Mouse (Mus musculus) embryonic facial prominence, embryonic 11.5 days (tissue): ENCODE measurements around the gene Cnfn. TPM values are rescaled to one million over a fixed set of nuclear protein-coding genes. Genes with fewer than 3 reads are reported as not detected.

Source experiments
- ATAC-seq: fragments of 200-750 bp; cut with Nextera tagmentation; replicated peaks from 2 replicates; pipeline ENCODE4 v1.8.0; 2017; ENCODE audit warnings: low read depth; ENCODE audit not compliant: insufficient number of reproducible peaks, low FRiP score, low TSS enrichment
- DNase-seq: peaks from one replicate; pipeline ENCODE4 v3.0.0-alpha.2; 2015; ENCODE audit warnings: low spot score
- H3K27ac ChIP-seq: fragments of 300-500 bp; sonication (generic); replicated peaks from 2 replicates; pipeline ENCODE4 v1.5.1; 2014; ENCODE audit warnings: mild to moderate bottlenecking, low read depth, low read length, control low read depth
- H3K27me3 ChIP-seq: fragments of 300-500 bp; sonication (generic); 2 replicates; pipeline ENCODE4 v1.6.1; 2014; ENCODE audit warnings: mild to moderate bottlenecking, low read length, moderate library complexity, mixed read lengths; ENCODE audit not compliant: control insufficient read depth, insufficient read depth
- H3K36me3 ChIP-seq: fragments of 300-500 bp; sonication (generic); replicated peaks from 2 replicates; pipeline ENCODE4 v1.6.1; 2014; ENCODE audit warnings: low read depth, mild to moderate bottlenecking, low read length, moderate library complexity, mixed read lengths; ENCODE audit not compliant: control insufficient read depth, insufficient read depth
- H3K4me1 ChIP-seq: fragments of 300-500 bp; sonication (generic); 2 replicates; pipeline ENCODE4 v1.6.1; 2014; ENCODE audit warnings: low read length, mixed read lengths; ENCODE audit not compliant: control insufficient read depth, insufficient read depth
- H3K4me2 ChIP-seq: fragments of 300-500 bp; sonication (generic); 2 replicates; pipeline ENCODE4 v1.6.1; 2014; ENCODE audit warnings: low read depth, mild to moderate bottlenecking, control low read depth, low read length, moderate library complexity
- H3K4me3 ChIP-seq: fragments of 300-500 bp; sonication (generic); 2 replicates; pipeline ENCODE4 v1.5.1; 2014; ENCODE audit warnings: low read depth, low read length, control low read depth
- H3K9ac ChIP-seq: fragments of 300-500 bp; sonication (generic); replicated peaks from 2 replicates; pipeline ENCODE4 v1.6.1; 2014; ENCODE audit warnings: mild to moderate bottlenecking, control low read depth, low read length
- H3K9me3 ChIP-seq: fragments of 300-500 bp; sonication (generic); replicated peaks from 2 replicates; pipeline ENCODE4 v1.6.1; 2016; ENCODE audit warnings: mild to moderate bottlenecking, low read length, inconsistent platforms, mixed read lengths; ENCODE audit not compliant: control insufficient read depth
- WGBS: fragments of 180-500 bp; shearing (Covaris S2); extraction: QIAGEN DNeasy Blood & Tissue Kit; methylation state at CpG from one replicate; pipeline ENCODE4 v1.1.7; 2014; 5-methylcytosine and 5-hydroxymethylcytosine counted together
- polyA plus RNA-seq: library from polyadenylated mRNA; unstranded; fragments of >200 nt; fragmentation: Nextera tagmentation; extraction: Ambion mirVana; gene quantifications from 2 replicates; pipeline ENCODE4 v1.2.1, GENCODE M21; 2014

Cnfn gene
- polyA plus RNA-seq, 1 experiment from 2014 or later = 0.60 TPM

DNA sequence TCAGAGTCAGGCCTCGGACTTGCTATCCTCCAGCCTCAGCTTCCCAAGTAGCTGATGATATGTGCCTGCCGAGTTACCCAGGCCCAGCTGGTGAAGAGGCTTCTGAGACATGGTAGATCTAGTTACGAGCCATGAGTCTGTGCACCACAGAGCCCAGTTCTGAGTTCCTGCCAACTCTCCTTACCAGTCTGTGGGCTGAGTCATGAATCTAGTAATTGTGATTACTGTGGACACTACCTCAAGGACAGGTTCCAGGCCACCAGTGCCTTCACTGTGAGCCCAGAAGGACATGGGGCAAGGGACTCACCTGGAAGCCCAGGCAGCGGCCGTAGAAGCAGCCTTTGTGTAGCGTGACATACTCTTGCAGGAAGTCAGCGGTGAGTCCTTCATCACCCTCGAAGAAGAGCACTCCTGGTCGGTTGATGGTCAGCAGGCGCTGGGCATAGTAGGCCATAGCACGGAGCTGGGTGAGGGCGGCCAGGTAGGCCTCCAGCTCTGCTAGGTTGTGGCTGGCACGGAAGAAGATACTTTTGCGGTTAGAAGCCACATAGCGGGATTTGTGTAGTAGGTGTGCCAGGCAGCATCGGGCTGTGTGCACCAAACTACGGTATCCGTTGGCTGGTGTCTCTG, 18.4 kb upstream of the Cnfn start:
- no peak for DNase-seq
- Histone ChIP-seq H3K27ac (no peak overlapping the region), H3K9ac (no peak overlapping the region), H3K36me3 (no peaks in the 10 kb centered on the region; the same call in none of the 2 replicates), H3K4me2 (no peak overlapping the region), H3K4me3 (no peak overlapping the region), H3K4me1 (no peaks in the 10 kb centered on the region; the same call in 1 of the 2 replicates), H3K27me3 (no peaks in the 10 kb centered on the region), H3K9me3 (no peaks in the 10 kb centered on the region)
- WGBS = 92% methylated on average over 18 of the region's 18 CpGs
- no peak for ATAC-seq

DNA sequence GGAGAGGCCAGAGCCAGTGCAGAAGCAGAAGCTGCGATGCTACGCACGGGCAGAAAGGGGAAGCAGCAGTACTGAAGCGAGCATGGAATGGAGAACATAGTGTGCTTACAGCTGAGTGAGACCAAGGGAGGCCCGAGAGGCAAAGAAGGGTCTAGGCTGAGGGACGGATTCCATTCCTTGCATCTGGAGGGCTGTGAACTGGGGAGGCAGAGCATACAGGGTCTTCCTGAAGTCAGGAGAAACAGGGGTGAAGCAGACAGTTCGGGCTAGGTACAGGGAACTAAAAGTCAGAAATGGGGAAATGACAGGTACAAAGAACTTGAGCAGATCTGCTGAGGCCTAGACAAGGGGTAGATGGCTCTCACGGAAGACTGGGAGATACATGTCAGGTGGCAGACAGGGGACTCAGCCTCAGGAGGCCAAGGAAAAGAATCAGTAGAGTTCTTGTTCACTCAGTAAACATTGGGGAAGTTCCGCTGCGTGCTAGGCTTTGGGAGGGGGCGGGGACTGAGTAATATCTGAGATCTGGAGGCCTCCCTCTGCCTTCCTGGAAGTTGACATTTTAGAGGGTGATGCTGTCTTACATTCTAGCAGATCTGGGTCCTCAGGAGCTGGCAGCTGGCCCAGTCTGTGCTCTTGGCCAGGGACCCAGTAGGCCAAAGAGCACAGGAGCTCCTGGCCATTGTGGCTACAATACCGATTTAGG, 16.5 kb upstream of the Cnfn start:
- H3K4me1 ChIP-seq = no peaks in the 10 kb centered on the region; the same call in 1 of the 2 replicates
- H3K27ac ChIP-seq = no peak overlapping the region
- no peaks in the 10 kb centered on the region for H3K9me3 ChIP-seq
- H3K4me3 ChIP-seq = no peak overlapping the region
- H3K36me3 ChIP-seq = no peaks in the 10 kb centered on the region; the same call in none of the 2 replicates
- no peak overlapping the region for H3K9ac ChIP-seq
- DNase-seq (no peak), ATAC-seq (no peak)
- 85% methylated on average over 12 of the region's 12 CpGs for WGBS
- no peak overlapping the region for H3K4me2 ChIP-seq
- no peaks in the 10 kb centered on the region for H3K27me3 ChIP-seq

DNA sequence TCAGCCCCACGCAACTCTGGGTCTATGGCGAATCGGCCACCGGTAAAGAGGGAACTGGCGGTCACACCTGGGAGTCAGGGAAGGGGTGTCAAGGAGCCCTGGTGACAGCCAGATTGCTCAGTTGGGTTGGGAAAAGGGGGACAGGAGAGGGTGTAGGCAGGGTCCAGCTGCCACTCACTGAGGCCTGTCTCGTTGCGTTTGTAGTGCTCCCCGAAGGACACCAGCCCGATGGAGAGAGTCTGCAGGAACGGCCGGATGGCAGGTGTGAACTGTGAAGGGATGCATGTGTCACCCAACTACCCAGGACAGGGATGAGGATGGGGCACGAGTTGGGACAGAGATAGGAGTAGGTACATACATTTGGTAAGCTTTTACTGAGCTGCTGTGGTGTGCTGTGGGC, 15.7 kb upstream of the Cnfn start:
- DNase-seq (no peak), ATAC-seq (no peak)
- Histone ChIP-seq H3K4me3 (no peak overlapping the region), H3K9me3 (no peaks in the 10 kb centered on the region), H3K4me2 (no peak overlapping the region), H3K36me3 (no peaks in the 10 kb centered on the region; the same call in none of the 2 replicates), H3K27me3 (no peaks in the 10 kb centered on the region), H3K9ac (no peak overlapping the region), H3K27ac (no peak overlapping the region), H3K4me1 (no peaks in the 10 kb centered on the region)
- 92% methylated on average over 12 of the region's 12 CpGs for WGBS

DNA sequence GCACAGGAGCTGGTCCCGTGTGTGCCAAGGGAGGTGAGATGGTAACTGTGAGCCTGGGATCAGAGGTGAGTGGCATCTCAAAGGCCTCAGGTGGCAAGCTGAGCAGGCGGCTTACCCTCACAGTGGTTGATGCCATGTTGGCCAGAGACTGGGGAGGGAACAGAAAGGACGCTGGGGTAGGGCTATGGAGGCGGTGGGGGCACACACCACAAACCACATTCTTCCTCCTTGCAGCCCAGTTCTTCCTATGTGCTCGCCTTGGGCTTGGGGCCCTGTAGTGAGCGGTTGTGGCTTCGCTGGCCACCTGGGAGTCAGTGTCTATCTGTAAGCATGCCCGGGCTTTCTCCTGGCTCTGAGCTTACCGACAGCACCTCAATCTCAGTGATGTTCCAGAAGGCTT, 15.3 kb upstream of the Cnfn start:
- Histone ChIP-seq H3K4me1 (no peaks in the 10 kb centered on the region), H3K36me3 (no peaks in the 10 kb centered on the region; the same call in none of the 2 replicates)
- ATAC-seq = no peak

DNA sequence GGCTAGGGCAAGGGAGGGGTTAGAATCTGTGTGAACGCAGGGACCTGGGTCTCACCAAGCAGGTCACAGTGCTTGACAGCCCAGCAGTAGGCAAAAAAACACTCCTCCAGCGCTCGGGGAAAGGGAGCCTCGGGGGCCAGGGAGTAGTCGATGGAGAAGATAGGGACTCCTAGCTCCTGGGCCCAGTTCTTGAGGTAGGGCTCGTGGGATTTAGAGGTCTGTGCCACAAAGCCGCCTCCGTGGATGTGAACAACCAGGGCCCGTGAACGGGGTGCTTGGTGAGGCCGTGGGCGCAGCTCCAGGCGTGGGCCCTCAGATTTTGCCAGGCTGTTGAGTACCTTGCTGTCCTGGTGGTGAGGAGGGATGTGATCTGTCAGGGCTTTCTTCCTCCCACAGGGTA, 14.8 kb upstream of the Cnfn start:
- ATAC-seq = no peak
- no peaks in the 10 kb centered on the region for H3K4me1 ChIP-seq
- WGBS = 83% methylated on average over 13 of the region's 13 CpGs
- H3K9ac ChIP-seq = no peak overlapping the region
- no peak overlapping the region for H3K27ac ChIP-seq
- H3K9me3 ChIP-seq = no peaks in the 10 kb centered on the region
- H3K36me3 ChIP-seq = no peaks in the 10 kb centered on the region; the same call in none of the 2 replicates
- H3K4me2 ChIP-seq = no peak overlapping the region
- no peak overlapping the region for H3K4me3 ChIP-seq
- no peak for DNase-seq
- no peaks in the 10 kb centered on the region for H3K27me3 ChIP-seq

More for the DNA sequence above, 15.3 kb upstream of the Cnfn start:
- DNase-seq = no peak
- Histone ChIP-seq H3K27ac (no peak overlapping the region), H3K4me2 (no peak overlapping the region), H3K9me3 (no peaks in the 10 kb centered on the region), H3K27me3 (no peaks in the 10 kb centered on the region), H3K9ac (no peak overlapping the region), H3K4me3 (no peak overlapping the region)
- 91% methylated on average over 9 of the region's 9 CpGs for WGBS

DNA sequence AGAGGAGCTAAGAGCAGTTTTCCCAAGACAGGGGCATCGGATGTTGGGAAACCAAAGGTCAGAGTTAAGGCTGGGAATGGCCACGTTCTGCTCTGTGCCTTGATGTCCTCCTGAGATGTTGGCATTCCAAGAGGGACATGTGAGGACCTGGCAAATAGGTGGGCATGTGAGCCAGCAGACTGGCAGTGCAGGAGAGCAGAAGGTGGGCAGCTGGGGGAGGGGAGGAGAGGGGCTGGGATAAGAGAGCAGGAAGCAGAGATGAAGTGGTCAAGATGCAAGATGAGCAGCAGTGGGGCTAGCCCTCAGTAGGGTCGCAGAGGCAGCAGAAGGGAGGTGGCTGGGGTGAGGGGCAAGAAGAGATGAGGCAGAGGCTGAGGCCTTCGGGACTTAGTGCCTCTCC, 14.4 kb upstream of the Cnfn start:
- H3K4me1 ChIP-seq = no peaks in the 10 kb centered on the region
- H3K27me3 ChIP-seq = no peaks in the 10 kb centered on the region
- no peak overlapping the region for H3K4me3 ChIP-seq
- no peaks in the 10 kb centered on the region; the same call in none of the 2 replicates for H3K36me3 ChIP-seq
- H3K9ac ChIP-seq = no peak overlapping the region
- ATAC-seq = no peak
- DNase-seq = no peak
- no peak overlapping the region for H3K4me2 ChIP-seq
- 80% methylated on average over 4 of the region's 4 CpGs for WGBS
- no peaks in the 10 kb centered on the region for H3K9me3 ChIP-seq
- H3K27ac ChIP-seq = no peak overlapping the region

DNA sequence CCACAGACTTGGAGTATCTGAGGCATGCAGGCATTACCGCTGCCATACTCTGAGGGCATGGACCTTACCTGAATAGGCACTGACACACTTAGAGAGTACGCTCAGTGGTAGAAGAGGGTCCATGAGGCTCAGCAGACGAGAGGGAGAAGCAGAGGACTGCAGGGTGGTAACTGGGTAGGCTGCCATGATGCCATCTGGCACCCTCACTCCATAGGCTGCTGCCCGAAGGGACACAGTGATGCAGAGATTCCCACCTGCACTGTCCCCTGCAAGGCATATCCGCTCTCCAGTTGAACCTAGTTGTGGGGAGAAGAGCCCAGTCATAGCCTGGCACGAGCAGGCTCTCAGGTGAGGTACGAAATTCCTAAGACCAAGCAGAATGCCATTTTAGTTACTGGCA, 13.9 kb upstream of the Cnfn start:
- no peaks in the 10 kb centered on the region for H3K4me1 ChIP-seq
- no peak for DNase-seq
- no peaks in the 10 kb centered on the region for H3K9me3 ChIP-seq
- no peak for ATAC-seq
- no peak overlapping the region for H3K27ac ChIP-seq
- no peak overlapping the region for H3K9ac ChIP-seq
- H3K27me3 ChIP-seq = no peaks in the 10 kb centered on the region
- WGBS = 88% methylated on average over 7 of the region's 7 CpGs
- no peak overlapping the region for H3K4me2 ChIP-seq
- H3K36me3 ChIP-seq = no peaks in the 10 kb centered on the region; the same call in none of the 2 replicates
- no peak overlapping the region for H3K4me3 ChIP-seq

DNA sequence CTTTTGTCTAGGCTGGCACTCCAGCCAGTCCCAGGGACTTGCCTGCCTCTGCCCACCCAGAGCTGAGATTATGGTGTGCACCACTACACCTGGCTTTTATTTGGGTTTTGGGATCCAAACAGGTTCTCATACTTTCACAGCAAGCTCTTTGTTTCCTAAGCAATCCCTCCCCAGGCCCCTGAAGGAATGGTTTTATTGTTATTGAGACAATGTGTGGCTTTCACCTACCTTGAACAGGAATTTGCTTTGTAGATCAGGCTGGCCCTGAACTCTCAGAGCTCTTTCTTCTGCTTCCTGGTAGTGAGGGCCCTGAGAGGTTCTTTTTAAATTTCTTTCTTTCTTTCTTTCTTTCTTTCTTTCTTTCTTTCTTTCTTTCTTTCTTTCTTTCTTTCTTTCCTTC, 13.0 kb upstream of the Cnfn start:
- H3K27me3 ChIP-seq = no peaks in the 10 kb centered on the region
- H3K4me1 ChIP-seq = no peaks in the 10 kb centered on the region
- no peak for ATAC-seq
- H3K4me2 ChIP-seq = no peak overlapping the region
- H3K27ac ChIP-seq = no peak overlapping the region
- no peak overlapping the region for H3K9ac ChIP-seq
- H3K36me3 ChIP-seq = no peaks in the 10 kb centered on the region; the same call in 1 of the 2 replicates
- no peaks in the 10 kb centered on the region for H3K9me3 ChIP-seq
- no peak overlapping the region for H3K4me3 ChIP-seq
- DNase-seq = no peak
